Mouse (Mus musculus): ENCODE data around the gene Slmap.

The Slmap gene

DNA sequence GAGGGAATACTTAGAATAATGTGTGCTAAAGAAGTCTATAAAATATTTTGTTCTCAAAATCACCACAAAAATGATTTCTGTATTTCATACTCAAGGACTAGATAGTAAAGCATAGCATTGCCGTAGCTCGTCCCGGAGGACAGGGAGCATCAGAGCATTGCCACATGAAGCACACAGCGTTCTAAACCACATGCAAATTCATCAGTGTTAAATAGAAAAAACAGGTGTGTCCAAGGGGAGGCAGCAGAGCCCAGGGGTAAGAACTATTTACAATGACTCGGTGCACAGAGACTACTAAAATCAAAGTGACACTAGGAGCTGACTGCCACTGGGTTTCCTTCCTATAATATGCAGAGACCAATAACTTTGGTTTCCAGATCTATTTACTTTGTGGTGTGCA, 57.0 kb downstream of the Slmap start:
- no peak for DNase-seq (ENCODE audit: extremely low read depth, low read depth)

DNA sequence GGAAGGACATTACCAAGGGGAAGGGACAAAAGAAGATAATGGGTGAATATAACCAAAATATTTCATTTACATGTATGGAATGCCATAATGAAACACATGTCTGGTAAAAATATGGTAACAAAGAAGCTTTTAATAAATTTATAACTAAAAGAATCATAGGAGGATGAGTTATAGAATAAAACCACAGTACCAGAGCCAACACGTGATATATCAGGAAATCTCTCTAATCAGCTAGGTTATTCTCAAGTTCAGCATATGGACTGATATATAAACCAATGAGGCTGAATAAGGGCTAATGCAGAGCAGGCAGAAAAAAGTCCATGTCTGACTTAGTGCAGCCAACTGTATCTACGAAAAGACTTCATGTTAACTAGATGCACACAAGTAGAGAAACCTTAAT, 58.3 kb downstream of the Slmap start:
- DNase-seq (ENCODE audit: extremely low read depth, low read depth), result no peak

DNA sequence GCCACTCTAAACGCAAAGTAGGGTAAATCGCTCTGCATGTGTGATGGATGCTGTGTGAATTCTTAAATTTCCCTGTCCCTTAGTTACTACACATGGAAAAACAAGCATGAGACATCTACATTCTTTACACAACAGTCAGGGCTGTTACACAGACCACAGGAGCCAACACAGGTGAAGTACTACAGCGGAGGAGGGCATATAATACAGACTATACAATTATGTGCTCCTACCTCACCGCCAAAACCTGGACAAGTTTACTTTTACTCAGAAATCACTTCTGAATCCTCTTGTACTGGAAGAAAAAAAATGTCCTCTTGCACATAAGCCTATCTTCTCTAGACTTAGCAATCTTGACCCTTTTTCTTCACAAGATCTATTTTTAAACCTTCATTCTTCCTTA, 66.8 kb downstream of the Slmap start:
- no peak for DNase-seq (ENCODE audit: extremely low read depth, low read depth)

DNA sequence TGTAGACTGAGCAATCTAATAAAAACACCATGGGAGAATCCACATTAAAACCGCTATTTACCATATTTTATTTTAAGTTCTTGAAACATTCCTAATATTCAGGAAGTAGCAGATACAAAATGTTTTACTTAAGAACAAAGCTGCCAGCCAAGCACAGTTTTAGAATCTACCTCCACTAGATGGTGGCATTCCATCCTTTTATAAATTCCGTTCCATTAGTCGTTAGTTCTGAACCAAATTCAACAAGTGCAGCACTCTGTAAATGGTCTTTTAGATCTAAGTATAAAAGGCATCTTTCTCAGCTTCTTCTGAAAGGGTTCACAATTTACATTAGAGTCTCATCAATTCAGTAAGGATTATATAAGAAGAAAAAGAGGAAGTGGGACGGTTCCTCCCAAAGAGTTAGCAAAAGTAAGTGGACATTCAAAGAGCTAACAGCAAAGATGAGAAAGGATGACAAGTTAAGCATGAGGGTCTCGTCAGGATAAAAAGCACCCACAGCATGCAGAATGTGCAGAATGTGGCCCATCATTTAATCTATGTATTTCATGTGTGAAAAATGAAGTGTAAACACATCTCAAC, 68.1 kb downstream of the Slmap start:
- DNase-seq (ENCODE audit: extremely low read depth, low read depth), result peak; percentile 24

DNA sequence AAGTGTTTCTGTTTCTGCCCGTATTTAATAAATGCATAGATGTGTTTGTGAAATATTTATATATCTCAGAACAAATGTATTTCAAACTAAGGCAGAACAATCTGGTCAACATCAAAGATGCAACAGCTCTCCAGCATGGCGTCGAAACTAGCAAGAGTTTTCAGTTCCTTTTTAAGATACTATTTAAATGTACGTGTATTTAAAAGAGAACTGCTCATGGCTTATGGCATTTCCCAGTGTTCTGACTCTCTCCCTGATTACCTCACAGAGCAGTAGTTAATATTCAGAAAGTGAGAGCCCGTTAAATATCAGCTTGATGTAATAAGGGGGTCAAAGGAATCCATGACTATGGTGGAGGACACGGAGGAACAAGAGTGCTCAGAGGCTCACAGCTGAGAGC, 68.8 kb downstream of the Slmap start:
- no peak for DNase-seq (ENCODE audit: extremely low read depth, low read depth)

DNA sequence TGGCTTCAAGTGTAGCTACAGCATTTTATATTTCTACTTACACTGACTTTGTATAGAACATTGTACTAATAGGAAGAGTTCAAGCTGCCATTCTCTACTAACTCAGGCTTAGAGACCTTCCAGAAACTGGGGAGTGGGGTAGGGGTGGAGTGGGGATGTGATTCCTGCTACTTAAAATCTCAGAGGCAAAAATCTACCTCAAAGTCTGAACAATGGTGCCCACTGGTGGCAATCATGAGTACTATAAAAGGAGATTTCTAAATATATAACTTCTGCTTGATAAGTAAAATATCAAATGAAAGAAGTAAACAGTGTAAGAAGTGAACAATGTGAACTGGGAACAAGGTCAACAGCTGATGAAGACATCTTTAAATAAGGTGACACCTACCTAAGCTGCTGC, 75.2 kb downstream of the Slmap start:
- no peak for DNase-seq (ENCODE audit: extremely low read depth, low read depth)

DNA sequence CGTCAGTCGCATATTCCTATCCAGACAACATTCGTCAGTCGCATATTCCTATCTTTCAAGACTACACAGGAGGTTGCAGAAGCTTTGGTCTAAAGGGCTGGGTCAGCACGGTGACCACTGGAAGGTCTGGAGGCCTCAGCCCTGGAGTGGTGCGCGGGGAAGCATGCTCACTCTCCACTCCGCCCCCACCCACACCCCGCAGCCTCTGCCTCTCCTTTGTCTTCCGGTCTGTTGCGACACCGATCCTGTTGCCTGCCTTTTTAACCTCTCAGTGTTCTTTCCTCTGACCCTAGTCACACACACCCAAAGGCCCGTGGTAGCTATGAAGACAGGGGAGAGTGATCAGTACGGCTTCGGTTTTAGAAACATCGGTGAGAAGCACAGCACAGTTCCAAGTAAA, 79.9 kb downstream of the Slmap start:
- no peak for DNase-seq (ENCODE audit: extremely low read depth, low read depth)

DNA sequence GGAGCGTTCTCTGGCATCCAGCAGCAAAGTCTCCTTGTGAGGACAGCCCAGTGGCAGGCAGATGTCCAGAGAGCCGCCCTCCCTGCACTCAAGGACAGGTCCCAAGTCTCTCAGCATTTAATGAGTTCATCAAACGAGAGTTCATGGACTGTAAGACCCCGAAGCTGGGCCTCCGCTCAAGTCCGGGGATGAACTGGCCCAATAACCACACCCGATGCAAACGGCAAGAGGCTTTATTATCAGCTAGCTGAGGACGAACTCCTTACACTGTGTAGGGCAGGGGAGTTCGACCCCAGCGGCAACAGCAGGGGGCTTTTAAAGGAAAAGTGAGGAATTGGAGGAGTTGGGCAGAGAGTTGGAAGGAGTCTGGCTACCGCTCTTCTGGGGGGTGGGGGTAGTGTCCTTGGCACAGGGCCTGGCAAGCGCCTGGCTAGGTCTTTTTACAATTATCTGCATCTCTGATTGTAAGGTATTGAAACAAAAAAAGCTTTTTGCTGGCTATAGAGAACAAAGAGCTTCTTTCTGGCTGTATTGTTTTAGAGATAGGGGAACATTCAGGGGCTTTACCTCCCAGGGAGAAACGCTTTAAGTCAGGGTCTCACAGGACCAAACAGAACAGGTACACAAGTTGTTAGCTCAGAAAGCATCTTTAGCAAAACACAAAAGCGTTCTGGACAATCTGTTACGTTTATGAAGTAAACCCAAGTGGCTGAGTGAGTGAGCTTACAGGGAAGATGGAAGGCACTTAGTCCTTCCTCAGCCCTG, 84.5 kb downstream of the Slmap start:
- DNase-seq (ENCODE audit: extremely low read depth, low read depth), result no peak

DNA sequence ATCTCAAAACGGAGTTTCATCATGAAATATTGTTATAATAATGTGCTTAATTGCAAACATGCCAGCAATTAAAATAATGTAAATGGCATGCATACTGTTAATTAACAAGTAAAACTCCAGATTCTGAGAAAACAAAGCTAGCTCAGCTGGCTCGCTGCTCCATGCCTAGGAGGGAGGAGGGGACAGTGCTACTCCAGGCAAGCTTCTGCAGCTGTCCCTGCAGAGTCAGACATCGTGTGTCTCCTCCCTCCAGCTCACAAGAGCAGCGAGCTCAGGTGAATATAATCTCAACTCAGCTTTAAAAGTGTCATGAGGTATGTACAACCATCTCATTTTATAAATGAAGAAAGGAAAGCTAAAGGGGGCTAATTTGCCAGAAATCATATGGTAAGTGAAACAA, 86.2 kb downstream of the Slmap start:
- no peak for DNase-seq (ENCODE audit: extremely low read depth, low read depth)

DNA sequence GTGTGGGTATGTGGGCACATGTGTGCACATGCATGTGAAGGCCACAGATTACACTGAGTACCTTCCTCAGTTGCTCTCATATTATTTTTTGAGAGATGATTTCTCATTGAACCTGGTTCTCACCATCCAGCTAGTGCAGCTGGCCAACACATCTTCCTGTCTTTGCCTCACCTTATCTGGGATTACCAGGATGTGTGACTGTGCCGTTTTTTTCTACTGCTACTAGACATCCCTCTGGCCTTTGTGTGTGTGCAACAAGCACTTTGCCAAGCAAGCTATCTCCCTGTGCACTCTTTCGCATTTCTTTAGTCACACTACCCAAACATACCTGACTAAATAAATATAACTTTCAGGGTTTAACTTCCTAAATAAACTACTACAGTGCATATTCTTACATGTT, 87.5 kb downstream of the Slmap start:
- DNase-seq (ENCODE audit: extremely low read depth, low read depth), result peak; percentile 9

DNA sequence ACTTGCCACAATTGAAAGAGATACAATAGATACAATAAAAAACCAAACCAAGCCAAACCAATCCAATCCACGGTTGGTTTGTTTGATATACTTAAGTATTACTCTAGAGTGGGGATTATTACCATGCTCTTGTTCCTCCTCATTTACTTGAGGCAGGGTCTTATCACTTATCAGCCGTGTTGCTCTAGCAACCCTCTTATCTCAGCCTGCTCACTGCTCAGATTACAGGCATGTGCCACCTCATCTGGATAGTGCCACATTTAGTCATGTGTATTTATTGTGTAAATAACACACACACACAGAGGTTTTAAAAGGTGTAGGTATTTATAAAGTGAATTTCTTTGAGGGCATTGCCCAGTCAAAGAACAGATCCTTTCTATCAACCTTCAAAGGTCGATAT, 88.2 kb downstream of the Slmap start:
- no peak for DNase-seq (ENCODE audit: extremely low read depth, low read depth)

DNA sequence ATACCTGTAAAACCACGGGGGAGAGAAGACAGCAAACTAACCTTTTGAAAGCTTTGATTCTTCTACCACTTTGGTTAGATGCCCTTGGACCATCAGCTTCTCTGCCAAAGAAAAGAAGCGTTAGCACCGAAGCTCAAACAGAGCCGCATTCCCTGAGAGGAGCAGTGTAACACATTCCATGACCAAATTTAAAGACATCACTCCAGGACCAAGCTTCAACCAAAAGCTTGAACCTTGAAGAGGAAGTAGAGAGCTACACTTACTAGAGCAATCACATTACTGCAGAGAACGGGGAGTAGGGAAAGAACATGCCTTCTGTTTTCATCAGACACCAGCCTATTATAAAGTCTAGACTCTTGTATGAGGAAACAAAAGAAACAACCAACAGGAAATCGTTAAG, 92.2 kb downstream of the Slmap start:
- DNase-seq (ENCODE audit: extremely low read depth, low read depth), result no peak

DNA sequence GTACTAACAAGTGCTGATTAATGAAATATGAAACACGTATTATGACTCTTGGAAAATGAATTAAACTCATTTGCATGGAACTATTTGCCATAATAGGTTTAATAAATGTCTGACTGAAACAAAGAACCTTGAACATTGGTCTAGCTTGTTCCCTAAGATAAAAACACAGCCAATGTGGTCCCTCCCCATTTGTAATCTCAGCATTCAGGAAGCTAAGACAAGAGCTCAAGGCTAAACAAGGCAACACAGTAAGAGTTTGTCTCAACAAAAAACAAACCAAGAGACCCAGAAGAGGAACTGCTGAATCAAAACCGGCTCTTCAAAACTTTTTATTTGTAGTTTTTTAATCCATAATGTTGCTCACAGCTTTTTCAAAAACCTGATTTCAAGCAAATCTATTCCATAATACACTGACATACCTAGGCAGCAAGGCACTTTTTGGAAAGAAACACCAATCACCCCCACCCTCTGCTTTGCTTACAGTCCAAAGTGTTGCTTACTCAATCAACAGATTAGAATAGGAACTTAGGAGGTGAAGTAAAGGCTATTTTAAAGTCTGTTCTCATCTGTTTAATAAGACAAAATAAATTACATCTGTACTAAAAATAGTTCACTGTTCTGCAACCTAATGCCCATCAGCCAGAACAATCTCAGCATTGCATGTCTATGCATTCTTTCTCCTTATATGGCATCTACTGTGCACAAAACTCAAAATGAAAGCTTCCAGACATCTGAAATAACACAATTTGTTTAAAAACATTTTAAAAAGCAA, 93.5 kb downstream of the Slmap start:
- no peak for DNase-seq (ENCODE audit: extremely low read depth, low read depth)

DNA sequence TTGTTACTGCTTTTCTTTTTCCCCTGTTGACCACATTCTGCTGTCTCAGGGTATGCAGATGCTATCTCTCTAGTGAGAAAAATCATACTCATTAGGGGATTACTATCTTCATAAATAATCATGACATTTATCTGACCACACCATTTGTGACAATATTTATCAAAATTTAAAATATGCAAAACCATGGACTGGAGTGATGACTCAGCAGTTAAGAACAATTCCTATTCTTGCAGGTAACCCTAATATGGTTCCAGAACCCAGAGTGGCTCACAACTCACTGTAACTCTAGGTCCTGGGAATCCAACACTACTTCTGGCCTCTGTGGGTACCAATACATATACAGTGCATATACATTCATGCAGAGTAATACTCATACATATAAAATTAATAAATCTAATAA, 94.7 kb downstream of the Slmap start:
- no peak for DNase-seq (ENCODE audit: extremely low read depth, low read depth)

DNA sequence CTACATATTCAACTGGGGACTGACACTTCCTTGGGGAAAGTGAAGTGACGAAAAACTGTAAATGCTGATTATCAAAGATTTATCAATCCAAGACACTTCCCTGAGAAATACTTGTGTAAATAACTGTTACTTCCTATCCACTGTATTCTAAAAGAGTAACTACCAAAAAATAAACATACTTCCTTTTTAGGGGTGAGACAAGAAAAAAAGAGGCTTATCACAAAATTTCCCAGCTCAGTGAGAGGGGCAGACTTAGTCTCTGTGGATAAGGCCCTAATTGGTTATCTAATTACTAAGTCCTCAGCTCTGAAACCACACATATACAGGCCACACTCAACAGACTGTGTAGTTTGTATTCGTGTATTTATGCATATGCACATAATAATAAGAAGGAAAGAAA, 97.0 kb downstream of the Slmap start:
- peak; percentile 41 for DNase-seq (ENCODE audit: extremely low read depth, low read depth)

DNA sequence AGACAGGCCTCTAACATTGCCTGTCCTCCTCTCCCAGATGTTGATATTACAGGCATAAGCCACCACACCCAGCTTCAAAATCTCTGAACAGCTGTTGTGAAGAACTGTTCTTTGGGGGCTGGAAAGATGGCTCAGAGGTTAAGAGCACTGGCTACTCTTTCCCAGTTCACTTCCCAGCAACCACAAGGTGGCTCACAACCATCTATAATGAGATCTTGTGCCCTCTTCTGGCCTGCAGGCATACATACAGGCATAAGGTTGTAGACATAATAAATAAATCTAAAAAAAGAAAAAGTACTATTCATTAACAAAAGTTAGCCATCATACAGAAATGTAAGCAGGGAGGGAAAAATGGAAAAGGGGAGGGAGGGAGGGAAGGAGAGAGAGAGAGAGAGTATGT, 98.4 kb downstream of the Slmap start:
- no peak for DNase-seq (ENCODE audit: extremely low read depth, low read depth)

DNA sequence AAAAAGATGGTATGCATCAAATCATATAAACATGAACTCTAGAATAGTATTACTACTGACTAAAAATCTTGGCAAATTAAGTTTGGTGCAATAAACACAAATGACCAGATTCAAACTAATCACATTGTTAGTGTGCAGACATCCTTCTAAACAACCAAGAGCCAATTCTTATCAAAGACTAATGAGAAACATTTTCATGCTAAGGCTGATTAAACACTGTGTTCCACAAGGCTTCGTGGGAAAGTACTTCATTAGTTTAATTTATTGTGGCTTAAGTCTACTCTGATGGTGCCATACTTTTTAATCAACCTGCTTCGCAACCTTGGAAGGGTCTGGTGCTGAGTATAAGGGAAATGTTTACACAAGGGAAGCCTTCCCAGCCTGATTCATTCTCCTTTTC, 102.4 kb downstream of the Slmap start:
- no peak for DNase-seq (ENCODE audit: extremely low read depth, low read depth)

DNA sequence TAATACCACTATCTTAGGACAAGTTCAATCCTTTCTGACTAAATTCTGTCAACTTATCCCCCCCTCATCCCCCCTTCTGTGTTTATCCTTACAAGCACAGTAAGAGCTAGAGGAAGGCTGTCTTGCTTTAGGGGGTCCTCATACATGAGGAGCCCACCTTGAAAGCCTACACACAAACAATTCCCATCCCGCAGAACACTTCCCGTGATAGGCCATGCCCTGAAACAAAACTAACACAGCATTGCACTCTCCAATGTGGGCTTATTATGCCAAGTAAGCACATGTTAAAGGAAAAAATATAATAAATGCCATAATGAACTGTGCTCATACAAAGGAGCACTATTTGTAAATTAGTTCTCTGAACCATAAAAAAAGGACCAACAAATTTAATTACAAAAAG, 102.8 kb downstream of the Slmap start:
- no peak for DNase-seq (ENCODE audit: extremely low read depth, low read depth)

DNA sequence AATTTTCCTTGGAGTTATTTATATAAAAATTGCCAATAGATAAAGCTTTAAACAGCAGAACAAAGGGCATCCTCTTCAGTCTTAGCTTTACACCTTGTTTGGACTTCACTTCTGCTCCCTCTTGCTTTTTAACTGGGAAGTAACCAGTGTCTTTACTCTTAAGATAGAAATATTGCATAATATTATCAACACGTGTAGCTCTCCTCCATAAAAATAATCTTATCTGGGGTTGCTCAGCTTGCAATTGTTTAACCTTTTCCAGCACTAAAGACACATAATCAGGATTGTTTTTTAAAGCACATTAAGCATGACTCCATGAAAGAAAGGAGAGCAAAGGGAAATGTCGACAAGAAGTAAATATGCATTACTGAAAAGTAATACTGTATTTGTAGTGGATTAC, 114.5 kb downstream of the Slmap start:
- no peak for DNase-seq (ENCODE audit: extremely low read depth, low read depth)

DNA sequence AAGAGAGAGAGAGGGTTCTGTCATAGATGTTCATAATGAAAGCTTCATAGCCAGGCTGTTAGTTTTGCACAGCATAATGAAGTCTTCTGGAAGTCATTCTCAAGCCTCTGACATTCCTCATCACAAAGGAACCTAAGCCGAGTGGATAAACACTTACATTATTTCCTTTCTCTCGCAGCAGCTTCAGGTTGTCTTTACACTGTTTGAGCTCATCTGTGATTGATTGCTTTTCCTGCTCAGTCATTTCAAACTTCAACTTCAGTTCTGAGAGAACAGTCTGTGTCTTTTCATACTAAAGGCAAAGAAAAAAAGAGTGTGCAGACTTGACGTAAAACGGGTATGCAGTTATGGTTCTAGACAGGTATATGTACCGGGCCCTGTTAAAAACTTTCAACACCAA, 116.8 kb downstream of the Slmap start:
- no peak for DNase-seq (ENCODE audit: extremely low read depth, low read depth)

DNA sequence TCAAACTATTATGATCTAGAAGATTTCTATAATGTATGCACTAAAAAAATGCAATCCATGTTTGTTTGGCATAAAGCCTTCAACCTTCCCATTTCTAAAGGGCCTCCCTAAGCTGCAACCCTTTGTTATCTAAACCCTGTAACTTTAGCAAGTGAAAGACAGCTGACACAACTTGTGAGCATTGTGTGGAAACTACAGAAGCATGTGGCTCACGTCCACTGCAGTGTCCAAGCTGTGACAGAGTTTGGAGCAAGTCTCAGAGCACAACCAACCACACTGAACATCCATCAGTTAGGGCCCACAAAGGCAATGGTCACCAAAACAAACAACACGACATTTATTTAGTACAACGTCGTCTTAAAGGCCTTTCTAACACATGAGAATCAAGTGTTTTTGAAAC, 117.6 kb downstream of the Slmap start:
- no peak for DNase-seq (ENCODE audit: extremely low read depth, low read depth)

DNA sequence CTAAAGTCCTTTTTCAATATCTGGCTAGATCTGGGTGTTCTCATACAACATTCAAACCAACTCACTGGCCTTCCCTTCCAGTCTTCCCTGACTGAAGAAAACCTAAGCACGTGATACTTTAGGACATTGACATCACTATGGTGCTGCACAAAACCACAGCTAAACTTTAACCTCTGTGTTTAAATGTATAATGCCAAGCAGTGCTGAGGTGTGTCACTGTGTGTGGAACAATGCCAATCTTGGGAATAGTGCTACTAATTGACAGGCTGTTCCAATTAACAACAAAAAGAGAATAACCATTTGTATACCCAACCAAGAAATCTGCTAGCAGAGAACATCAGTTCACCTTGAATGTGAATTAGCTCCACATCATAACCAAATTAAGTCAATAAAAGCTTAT, 121.2 kb downstream of the Slmap start:
- DNase-seq (ENCODE audit: extremely low read depth, low read depth), result no peak

DNA sequence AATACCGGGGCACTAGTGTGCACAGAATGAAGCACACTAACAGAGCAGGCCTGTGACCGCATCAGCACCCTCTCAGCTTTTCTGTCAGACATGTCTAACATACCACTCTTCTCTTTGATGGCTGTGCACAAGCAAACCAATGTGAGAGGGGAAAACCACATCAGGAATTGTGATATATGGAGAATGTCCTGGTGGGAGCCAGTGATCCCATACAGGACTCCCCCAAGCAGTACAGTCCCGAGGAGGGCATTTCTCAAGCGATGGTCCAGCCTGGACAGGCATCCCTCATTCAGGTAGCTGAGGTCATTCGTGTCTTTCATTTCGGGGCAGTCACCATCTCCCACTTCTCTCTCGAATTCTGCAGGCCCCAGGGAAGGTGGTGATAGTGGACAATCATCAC, 128.0 kb downstream of the Slmap start:
- no peak for DNase-seq (ENCODE audit: extremely low read depth, low read depth)

All from MEL-GATA-1-ER (cell line).